Mouse (Mus musculus) CH12.LX (cell line): ENCODE measurements at regions not wholly inside any gene's neighbourhood (a gene's known extent, or its start where the extent isn't known, plus 50 kb on each side); places are given as distances from the start of the nearest gene placed in this dataset.

Experiments
- DNase-seq: peaks from one replicate; pipeline ENCODE4 v3.0.0-alpha.2; 2013; ENCODE audit errors: extremely low read depth
- H3K27ac ChIP-seq: 2 replicates; pipeline ENCODE4 v1.5.1; 2012; ENCODE audit warnings: low read depth, mild to moderate bottlenecking, control low read depth, moderate library complexity; ENCODE audit not compliant: insufficient read depth
- H3K27me3 ChIP-seq: replicated peaks from 2 replicates; pipeline ENCODE3; 2012; ENCODE audit warnings: inconsistent platforms
- H3K36me3 ChIP-seq, 2 experiments: replicated peaks in 1 of 2; 2 replicates each; pipeline versions ENCODE3 to v1.6.1; 2012; ENCODE audit warnings: inconsistent platforms in 1 of 2, low read length in 1 of 2, mild to moderate bottlenecking in 1 of 2, mixed read lengths in 1 of 2, moderate library complexity in 1 of 2; ENCODE audit not compliant: control insufficient read depth in 1 of 2, insufficient read depth in 1 of 2
- H3K4me1 ChIP-seq, 2 experiments: 2 replicates each; pipeline ENCODE4 v1.6.1; 2012; ENCODE audit warnings: inconsistent platforms in 1 of 2, moderate library complexity in 1 of 2; ENCODE audit not compliant: insufficient read depth in 2 of 2, control insufficient read depth in 1 of 2
- H3K4me2 ChIP-seq: 2 replicates; pipeline ENCODE4 v1.6.1; 2012; ENCODE audit warnings: low read depth, mild to moderate bottlenecking, control low read depth; ENCODE audit not compliant: poor library complexity, insufficient read depth, severe bottlenecking
- H3K4me3 ChIP-seq, 3 experiments: fragments of 150-350 bp in 1 of 3; sonication (generic) in 1 of 3; replicated peaks in 1 of 3; 2 replicates each; pipeline versions ENCODE3 to v1.5.1; 2011 to 2012; ENCODE audit warnings: low read depth in 2 of 3, low read length in 2 of 3, mild to moderate bottlenecking in 2 of 3, moderate library complexity in 2 of 3, control low read depth in 1 of 3, improper control_type of control experiment in 1 of 3, inconsistent platforms in 1 of 3, mixed read lengths in 1 of 3; ENCODE audit not compliant: poor library complexity in 1 of 3
- H3K79me2 ChIP-seq: replicated peaks from 2 replicates; pipeline ENCODE4 v1.6.1; 2012; ENCODE audit warnings: mild to moderate bottlenecking, moderate library complexity; ENCODE audit not compliant: control insufficient read depth, poor library complexity, insufficient read depth, severe bottlenecking; ENCODE audit errors: extremely low read depth
- H3K9ac ChIP-seq: 2 replicates; pipeline ENCODE4 v1.6.1; 2012; ENCODE audit warnings: low read depth, mild to moderate bottlenecking, control low read depth, moderate library complexity; ENCODE audit not compliant: insufficient read depth
- H3K9me3 ChIP-seq: replicated peaks from 2 replicates; pipeline ENCODE3; 2012; ENCODE audit warnings: low read length, inconsistent platforms, mixed read lengths
- BHLHE40 ChIP-seq: IDR thresholded peaks from 2 replicates; pipeline ENCODE4 v1.6.1; 2011; ENCODE audit warnings: mild to moderate bottlenecking, low read depth, low read length, improper control_type of control experiment
- CHD2 ChIP-seq: IDR thresholded peaks from 2 replicates; pipeline ENCODE4 v1.6.1; 2011; ENCODE audit warnings: low read length, improper control_type of control experiment
- E2F4 ChIP-seq: IDR thresholded peaks from 2 replicates; pipeline ENCODE4 v1.6.1; 2011; ENCODE audit warnings: low read depth, low read length, improper control_type of control experiment; ENCODE audit not compliant: insufficient replicate concordance
- ELF1 ChIP-seq: IDR thresholded peaks from 2 replicates; pipeline ENCODE4 v1.6.1; 2014; ENCODE audit warnings: low read depth, mild to moderate bottlenecking, inconsistent platforms, low read length, improper control_type of control experiment
- EP300 ChIP-seq: IDR thresholded peaks from 2 replicates; pipeline ENCODE4 v1.6.1; 2011; ENCODE audit warnings: low read length, improper control_type of control experiment
- GABPA ChIP-seq: IDR thresholded peaks from 2 replicates; pipeline ENCODE4 v1.6.1; 2012; ENCODE audit warnings: low read depth, low read length, improper control_type of control experiment, inconsistent platforms; ENCODE audit not compliant: insufficient replicate concordance
- IRF4 ChIP-seq: IDR thresholded peaks from 2 replicates; pipeline ENCODE4 v1.6.1; 2014; ENCODE audit warnings: low read depth, mild to moderate bottlenecking, inconsistent platforms, low read length, improper control_type of control experiment
- JUND ChIP-seq: conservative IDR thresholded peaks from 2 replicates; pipeline ENCODE4 v1.6.1; 2011; ENCODE audit warnings: low read depth, low read length, improper control_type of control experiment
- KAT2A ChIP-seq: IDR thresholded peaks from 2 replicates; pipeline ENCODE4 v1.6.1; 2012; ENCODE audit warnings: low read length, improper control_type of control experiment, inconsistent platforms; ENCODE audit not compliant: insufficient replicate concordance
- MAX ChIP-seq: IDR thresholded peaks from 2 replicates; pipeline ENCODE4 v1.6.1; 2011; ENCODE audit warnings: low read length, improper control_type of control experiment
- MXI1 ChIP-seq: IDR thresholded peaks from 2 replicates; pipeline ENCODE4 v1.6.1; 2011; ENCODE audit warnings: mild to moderate bottlenecking, low read depth, low read length, improper control_type of control experiment
- POLR2A ChIP-seq: IDR thresholded peaks from 2 replicates; pipeline ENCODE4 v1.6.1; 2011; ENCODE audit warnings: low read depth, mild to moderate bottlenecking, improper control_type of control experiment, low read length
- RAD21 ChIP-seq: IDR thresholded peaks from 2 replicates; pipeline ENCODE4 v1.6.1; 2011; ENCODE audit warnings: low read depth, mild to moderate bottlenecking, low read length, improper control_type of control experiment, moderate library complexity
- RCOR1 ChIP-seq: conservative IDR thresholded peaks from 2 replicates; pipeline ENCODE4 v1.6.1; 2012; ENCODE audit warnings: low read depth, mild to moderate bottlenecking, inconsistent platforms, low read length, improper control_type of control experiment
- SIN3A ChIP-seq: IDR thresholded peaks from 2 replicates; pipeline ENCODE4 v1.6.1; 2012; ENCODE audit warnings: low read length, improper control_type of control experiment, inconsistent platforms
- SMC3 ChIP-seq: IDR thresholded peaks from 2 replicates; pipeline ENCODE4 v1.6.1; 2011; ENCODE audit warnings: low read depth, low read length, improper control_type of control experiment
- TBP ChIP-seq: conservative IDR thresholded peaks from 2 replicates; pipeline ENCODE4 v1.6.1; 2011; ENCODE audit warnings: low read depth, low read length, improper control_type of control experiment
- TCF12 ChIP-seq: IDR thresholded peaks from 2 replicates; pipeline ENCODE4 v1.6.1; 2014; ENCODE audit warnings: low read depth, mild to moderate bottlenecking, inconsistent platforms, low read length, improper control_type of control experiment
- UBTF ChIP-seq: IDR thresholded peaks from 2 replicates; pipeline ENCODE4 v1.6.1; 2012; ENCODE audit warnings: low read depth, mild to moderate bottlenecking, inconsistent platforms, low read length, improper control_type of control experiment, moderate library complexity
- USF2 ChIP-seq: conservative IDR thresholded peaks from 2 replicates; pipeline ENCODE4 v1.6.1; 2011; ENCODE audit warnings: low read depth, low read length, improper control_type of control experiment
- ZMIZ1 ChIP-seq: IDR thresholded peaks from 2 replicates; pipeline ENCODE4 v1.6.1; 2012; ENCODE audit warnings: low read depth, mild to moderate bottlenecking, inconsistent platforms, low read length, improper control_type of control experiment
- ZNF384 ChIP-seq: IDR thresholded peaks from 2 replicates; pipeline ENCODE4 v1.6.1; 2012; ENCODE audit warnings: low read depth, low read length, improper control_type of control experiment, inconsistent platforms
- dilution Hi-C: fragments of 300-500 bp; cut with MboI; formaldehyde crosslinking; loops from 2 replicates; pipeline ENCODE4 v1.14.3; 2020; ENCODE audit warnings: low sequenced_read_pairs; ENCODE audit not compliant: extremely low pct_unique_long_range_greater_than_20kb, extremely low pct_ligation_motif_present
- in situ Hi-C: fragments of 300-500 bp; cut with MboI; formaldehyde crosslinking; loops from 3 replicates; pipeline ENCODE4 v1.14.3; 2019; ENCODE audit warnings: low sequenced_read_pairs, low pct_ligation_motif_present, low pct_unique_long_range_greater_than_20kb, mixed read lengths

GRCm38 (mm10) chr13:99827573-99827972 lies 73.3 kb downstream of the Cartpt start:
- H3K27ac ChIP-seq = no peak overlapping the region
- H3K4me2 ChIP-seq = no peak overlapping the region
- H3K36me3 ChIP-seq = no peaks in the 10 kb centered on the region
- in situ Hi-C loops = loop anchor here (25.0 kb wide), 2 partner anchors 215 to 315 kb away; partner anchors contain the start of gene Map1b
- no peaks in the 10 kb centered on the region for H3K9me3 ChIP-seq
- TF ChIP-seq BHLHE40 (no peak), MXI1 (no peak), RAD21 (no peak)
- dilution Hi-C loops = no loop called here
- H3K4me3 ChIP-seq = no peak overlapping the region
- no peak for DNase-seq
- H3K79me2 ChIP-seq = no peaks in the 10 kb centered on the region
- no peaks in the 10 kb centered on the region for H3K4me1 ChIP-seq
- no peaks in the 10 kb centered on the region for H3K27me3 ChIP-seq
- H3K9ac ChIP-seq = no peak overlapping the region

GRCm38 (mm10) chr13:99824625-99825024 lies 76.3 kb downstream of the Cartpt start:
- H3K9me3 ChIP-seq = no peaks in the 10 kb centered on the region
- no peaks in the 10 kb centered on the region for H3K36me3 ChIP-seq
- in situ Hi-C loops (loop anchor here (25.0 kb wide), 2 partner anchors 212 to 312 kb away; partner anchors contain the start of gene Map1b), dilution Hi-C loops (no loop called here)
- H3K79me2 ChIP-seq = no peaks in the 10 kb centered on the region
- H3K4me1 ChIP-seq = no peaks in the 10 kb centered on the region
- TF ChIP-seq SIN3A (no peak), POLR2A (no peak), RCOR1 (no peak), TCF12 (no peak)
- no peak overlapping the region for H3K4me3 ChIP-seq
- H3K9ac ChIP-seq = no peak overlapping the region
- no peaks in the 10 kb centered on the region for H3K27me3 ChIP-seq
- no peak for DNase-seq
- 0 out of 2 replicates have a peak overlapping the region, but pooled peaks have one; percentile 15 for H3K4me2 ChIP-seq
- H3K27ac ChIP-seq = no peak overlapping the region

- no peak for TF ChIP-seq ZMIZ1
- no peak for TF ChIP-seq POLR2A
- TF ChIP-seq KAT2A = no peak
- TF ChIP-seq EP300 = no peak
- TF ChIP-seq JUND = no peak
- TF ChIP-seq E2F4 = no peak
- TF ChIP-seq IRF4 = no peak
- TF ChIP-seq TCF12 = no peak
- no peak for TF ChIP-seq UBTF
- no peak for TF ChIP-seq SMC3
- TF ChIP-seq CHD2 = no peak
- TF ChIP-seq MAX = no peak
- no peak for TF ChIP-seq TBP
- no peak for TF ChIP-seq USF2
- no peak for TF ChIP-seq BHLHE40
- TF ChIP-seq ZNF384 = no peak
- no peak for TF ChIP-seq GABPA
- TF ChIP-seq ELF1 = no peak
- H3K79me2 ChIP-seq = no peaks in the 10 kb centered on the region
- no peak overlapping the region for H3K27ac ChIP-seq
- in situ Hi-C loops (no loop called here), dilution Hi-C loops (no loop called here)
- no peak overlapping the region for H3K9ac ChIP-seq
- H3K4me1 ChIP-seq = no peaks in the 10 kb centered on the region
- H3K9me3 ChIP-seq = no peaks in the 10 kb centered on the region
- no peak for DNase-seq
- H3K4me2 ChIP-seq = no peak overlapping the region
- H3K4me3 ChIP-seq = no peak overlapping the region
- H3K36me3 ChIP-seq = no peaks in the 10 kb centered on the region
- H3K27me3 ChIP-seq = no peaks in the 10 kb centered on the region
Measured at GRCm38 (mm10) chr13:99816666-99817065, 84.2 kb downstream of the Cartpt start.
